Mouse (Mus musculus): Measurements from ENCODE around the gene Mrtfb. TPM values are rescaled to one million over a fixed set of nuclear protein-coding genes. Genes with fewer than 3 reads are reported as not detected.

Mrtfb gene
- polyA plus RNA-seq, 1 experiment from 2014 or later: 15.8 TPM

GRCm38 (mm10) chr16:13363141-13363540, 106.9 kb downstream of the Mrtfb start:
- no peaks in the 10 kb centered on the region for H3K9me3 ChIP-seq
- WGBS: 76% methylated on average over 5 of the region's 5 CpGs
- DNase-seq (ENCODE audit: low spot score): no peak
- no peak overlapping the region for H3K4me3 ChIP-seq
- no peaks in the 10 kb centered on the region for H3K36me3 ChIP-seq
- H3K27me3 ChIP-seq (ENCODE audit: insufficient read depth, poor library complexity, severe bottlenecking): no peaks in the 10 kb centered on the region
- no peak overlapping the region for H3K27ac ChIP-seq
- peaks cover 38% of the 10 kb centered on the region for H3K4me1 ChIP-seq (replicated peaks)

- Histone ChIP-seq H3K36me3 (no peaks in the 10 kb centered on the region), H3K27ac (0 out of 2 replicates have a peak overlapping the region, but pooled peaks have one; percentile 23), H3K4me1 (replicated peaks) (peaks cover 30% of the 10 kb centered on the region), H3K9me3 (no peaks in the 10 kb centered on the region), H3K4me3 (no peak overlapping the region), H3K27me3 (ENCODE audit: insufficient read depth, poor library complexity, severe bottlenecking) (no peaks in the 10 kb centered on the region)
- peak; percentile 4 for DNase-seq (ENCODE audit: low spot score)
- 61% methylated on average over 3 of the region's 3 CpGs for WGBS
These were observed 107.9 kb downstream of the Mrtfb start for GRCm38 (mm10) chr16:13364145-13364544.

GRCm38 (mm10) chr16:13366256-13366655, 110.0 kb downstream of the Mrtfb start:
- Histone ChIP-seq H3K36me3 (no peaks in the 10 kb centered on the region), H3K27ac (no peak overlapping the region), H3K4me1 (replicated peaks) (peaks cover 21% of the 10 kb centered on the region), H3K4me3 (no peak overlapping the region), H3K27me3 (ENCODE audit: insufficient read depth, poor library complexity, severe bottlenecking) (no peaks in the 10 kb centered on the region), H3K9me3 (no peaks in the 10 kb centered on the region)
- DNase-seq (ENCODE audit: low spot score): no peak
- WGBS: 74% methylated on average over 1 of the region's 1 CpGs

DNA sequence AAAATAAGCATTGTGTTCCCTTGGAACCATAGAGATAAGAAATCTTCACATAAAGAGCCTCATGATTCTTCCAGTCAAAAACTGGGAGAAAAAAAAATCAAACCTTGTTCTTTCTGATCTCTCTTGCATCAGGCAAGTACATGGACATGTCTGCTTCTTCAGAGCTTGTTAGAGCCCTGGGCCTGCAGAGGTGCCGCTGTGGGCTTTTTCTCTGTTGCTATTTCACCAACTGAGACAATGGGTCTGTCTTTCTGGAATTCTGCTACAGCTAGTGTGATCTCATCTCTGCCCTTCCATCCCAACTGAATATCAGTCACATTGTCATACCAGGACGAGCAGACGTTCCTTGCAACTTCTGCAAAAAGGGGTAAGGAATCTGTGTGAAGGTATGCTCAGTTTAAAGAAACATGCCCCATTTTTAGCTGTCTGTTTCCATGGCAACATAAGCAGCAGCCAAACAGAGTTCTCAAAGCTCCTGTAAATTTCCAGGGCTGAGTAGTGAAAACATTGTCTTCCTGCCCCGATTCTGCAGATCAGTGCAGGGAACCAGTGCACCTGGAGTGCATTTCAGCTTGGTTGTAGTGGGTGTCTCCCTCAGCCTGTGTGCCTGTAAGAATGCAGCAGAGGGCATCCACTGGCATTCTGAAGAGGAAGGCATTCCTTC, 110.7 kb downstream of the Mrtfb start:
- no peak overlapping the region for H3K27ac ChIP-seq
- H3K4me1 ChIP-seq (replicated peaks): peaks cover 25% of the 10 kb centered on the region
- H3K36me3 ChIP-seq: no peaks in the 10 kb centered on the region
- 41% methylated on average over 4 of the region's 4 CpGs for WGBS
- H3K4me3 ChIP-seq: no peak overlapping the region
- H3K9me3 ChIP-seq: no peaks in the 10 kb centered on the region
- no peaks in the 10 kb centered on the region for H3K27me3 ChIP-seq (ENCODE audit: insufficient read depth, poor library complexity, severe bottlenecking)
- DNase-seq (ENCODE audit: low spot score): peak; percentile 13

DNA sequence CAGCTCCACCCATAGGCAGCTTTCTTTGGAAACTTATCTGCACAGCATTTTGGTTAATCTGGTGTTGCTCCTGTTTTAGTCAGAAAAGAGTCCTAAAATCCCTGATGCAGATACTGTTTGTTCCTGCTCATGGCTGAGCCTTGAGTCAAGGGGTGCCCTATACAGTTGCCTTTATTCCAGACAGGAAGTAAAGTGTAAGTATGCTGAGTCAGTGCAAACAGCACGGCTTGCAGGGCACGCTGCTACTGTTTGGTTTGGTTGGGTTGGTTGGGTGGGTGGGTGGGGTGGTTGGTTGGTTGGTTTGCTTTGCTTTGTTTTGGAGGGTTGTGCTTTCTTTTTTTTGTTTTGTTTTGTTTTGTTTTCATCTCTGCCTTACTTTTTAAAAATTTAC, 111.2 kb downstream of the Mrtfb start:
- DNase-seq (ENCODE audit: low spot score): no peak
- H3K27ac ChIP-seq: no peak overlapping the region
- H3K36me3 ChIP-seq: no peaks in the 10 kb centered on the region

GRCm38 (mm10) chr16:13368645-13369044, 112.4 kb downstream of the Mrtfb start:
- Histone ChIP-seq H3K9me3 (no peaks in the 10 kb centered on the region), H3K36me3 (no peaks in the 10 kb centered on the region), H3K27me3 (ENCODE audit: insufficient read depth, poor library complexity, severe bottlenecking) (no peaks in the 10 kb centered on the region), H3K27ac (no peak overlapping the region), H3K4me1 (replicated peaks) (peaks cover 28% of the 10 kb centered on the region), H3K4me3 (no peak overlapping the region)
- 78% methylated on average over 1 of the region's 1 CpGs for WGBS
- DNase-seq (ENCODE audit: low spot score): no peak

More for the DNA sequence above, 111.2 kb downstream of the Mrtfb start:
- Histone ChIP-seq H3K27me3 (ENCODE audit: insufficient read depth, poor library complexity, severe bottlenecking) (no peaks in the 10 kb centered on the region), H3K4me1 (replicated peaks) (peaks cover 28% of the 10 kb centered on the region), H3K4me3 (no peak overlapping the region), H3K9me3 (no peaks in the 10 kb centered on the region)
- WGBS: 76% methylated on average over 2 of the region's 2 CpGs

DNA sequence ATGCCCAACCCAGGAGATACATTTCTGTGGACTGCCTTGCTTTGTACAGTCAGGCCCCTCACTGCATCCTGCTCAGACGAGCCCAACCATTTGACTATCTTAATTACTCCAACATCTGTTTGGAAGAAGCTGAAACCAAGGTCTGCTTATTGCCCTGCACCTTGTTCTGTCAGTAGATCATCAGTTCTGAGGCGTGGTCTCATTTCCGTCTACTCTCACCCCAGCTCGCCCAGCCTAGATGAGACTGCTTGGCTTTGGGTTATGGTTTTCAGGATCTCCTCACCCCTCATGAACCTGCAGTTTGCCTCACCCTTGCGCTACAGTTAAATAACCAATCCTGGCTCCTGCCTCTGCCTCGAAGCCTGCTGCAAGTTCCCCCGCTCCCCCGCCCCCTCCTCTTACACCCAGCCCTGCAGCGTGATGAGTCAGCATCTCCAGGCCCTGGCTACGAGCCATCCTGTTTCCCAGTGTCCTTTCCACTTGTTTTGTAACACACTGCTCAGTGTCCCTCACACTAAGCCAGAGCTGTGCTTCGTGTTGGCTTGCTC, 115.5 kb downstream of the Mrtfb start:
- Histone ChIP-seq H3K27me3 (ENCODE audit: insufficient read depth, poor library complexity, severe bottlenecking) (no peaks in the 10 kb centered on the region), H3K9me3 (no peaks in the 10 kb centered on the region), H3K4me3 (no peak overlapping the region), H3K4me1 (replicated peaks) (peaks cover 14% of the 10 kb centered on the region), H3K36me3 (no peaks in the 10 kb centered on the region), H3K27ac (no peak overlapping the region)
- 38% methylated on average over 11 of the region's 11 CpGs for WGBS
- DNase-seq (ENCODE audit: low spot score): peak; percentile 54

GRCm38 (mm10) chr16:13372899-13373533, 116.7 kb downstream of the Mrtfb start:
- H3K4me3 ChIP-seq: no peak overlapping the region
- no peaks in the 10 kb centered on the region for H3K9me3 ChIP-seq
- DNase-seq (ENCODE audit: low spot score): no peak
- peaks cover 6% of the 10 kb centered on the region for H3K4me1 ChIP-seq (replicated peaks)
- no peak overlapping the region for H3K27ac ChIP-seq
- H3K36me3 ChIP-seq: no peaks in the 10 kb centered on the region
- 93% methylated on average over 8 of the region's 8 CpGs for WGBS
- no peaks in the 10 kb centered on the region for H3K27me3 ChIP-seq (ENCODE audit: insufficient read depth, poor library complexity, severe bottlenecking)

GRCm38 (mm10) chr16:13376947-13377486, 120.7 kb downstream of the Mrtfb start:
- no peak for DNase-seq (ENCODE audit: low spot score)
- WGBS: 90% methylated on average over 7 of the region's 7 CpGs
- Histone ChIP-seq H3K9me3 (no peaks in the 10 kb centered on the region), H3K36me3 (no peaks in the 10 kb centered on the region; the same call in 1 of the 2 replicates), H3K27ac (no peak overlapping the region), H3K4me1 (replicated peaks) (peaks cover 1% of the 10 kb centered on the region), H3K27me3 (ENCODE audit: insufficient read depth, poor library complexity, severe bottlenecking) (no peaks in the 10 kb centered on the region), H3K4me3 (no peak overlapping the region)

DNA sequence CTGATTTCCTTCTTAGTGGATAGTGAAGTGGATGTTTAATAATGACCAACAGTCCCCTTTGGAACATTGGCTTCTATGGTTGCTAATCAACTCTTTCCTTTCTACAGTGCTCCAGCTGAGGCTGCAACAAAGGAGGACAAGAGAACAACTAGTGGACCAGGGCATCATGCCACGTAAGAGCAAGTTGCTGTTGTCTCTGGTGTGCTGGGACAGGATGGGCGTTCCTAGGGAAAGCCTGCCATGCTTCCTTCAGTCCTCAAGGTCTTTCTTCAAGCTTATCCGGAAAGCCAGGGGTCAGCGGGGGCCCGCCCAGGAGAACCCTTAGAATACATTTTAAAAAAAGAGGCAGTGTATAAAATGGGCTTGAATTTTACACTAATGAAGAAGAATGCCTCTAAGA, 121.9 kb downstream of the Mrtfb start:
- Histone ChIP-seq H3K36me3 (peaks cover 4% of the 10 kb centered on the region; the same call in 1 of the 2 replicates), H3K27me3 (ENCODE audit: insufficient read depth, poor library complexity, severe bottlenecking) (no peaks in the 10 kb centered on the region), H3K27ac (no peak overlapping the region), H3K9me3 (no peaks in the 10 kb centered on the region), H3K4me3 (no peak overlapping the region), H3K4me1 (replicated peaks) (no peaks in the 10 kb centered on the region)
- 86% methylated on average over 5 of the region's 5 CpGs for WGBS
- DNase-seq (ENCODE audit: low spot score): no peak

DNA sequence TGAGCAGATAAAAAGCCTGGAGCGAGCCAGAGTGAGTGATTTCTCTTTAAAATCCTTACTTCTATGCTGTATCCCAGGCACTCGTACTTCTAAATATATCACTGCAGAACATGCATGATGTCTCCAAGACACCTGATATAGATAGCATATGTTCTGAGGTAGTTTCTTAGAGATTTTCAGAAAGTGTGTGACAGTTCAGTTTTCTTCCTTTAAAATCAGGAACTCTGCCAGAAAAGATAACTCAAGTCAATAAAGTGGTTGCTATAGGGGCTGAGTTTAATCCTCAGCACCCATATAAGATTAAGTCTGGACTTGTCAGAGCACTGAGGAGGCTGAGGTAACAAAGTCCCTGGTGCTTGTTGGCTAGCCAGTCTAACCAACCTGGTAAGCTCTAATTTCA, 123.6 kb downstream of the Mrtfb start:
- H3K4me1 ChIP-seq (replicated peaks): no peaks in the 10 kb centered on the region
- H3K27ac ChIP-seq: no peak overlapping the region
- no peak overlapping the region for H3K4me3 ChIP-seq
- no peak for DNase-seq (ENCODE audit: low spot score)
- H3K36me3 ChIP-seq: peaks cover 16% of the 10 kb centered on the region; the same call in 1 of the 2 replicates
- H3K27me3 ChIP-seq (ENCODE audit: insufficient read depth, poor library complexity, severe bottlenecking): no peaks in the 10 kb centered on the region
- 90% methylated on average over 2 of the region's 2 CpGs for WGBS
- no peaks in the 10 kb centered on the region for H3K9me3 ChIP-seq

- no peak for DNase-seq (ENCODE audit: low spot score)
- WGBS: 93% methylated on average over 2 of the region's 2 CpGs
- H3K27ac ChIP-seq: no peak overlapping the region
These were observed 125.5 kb downstream of the Mrtfb start for GRCm38 (mm10) chr16:13381771-13382170.

DNA sequence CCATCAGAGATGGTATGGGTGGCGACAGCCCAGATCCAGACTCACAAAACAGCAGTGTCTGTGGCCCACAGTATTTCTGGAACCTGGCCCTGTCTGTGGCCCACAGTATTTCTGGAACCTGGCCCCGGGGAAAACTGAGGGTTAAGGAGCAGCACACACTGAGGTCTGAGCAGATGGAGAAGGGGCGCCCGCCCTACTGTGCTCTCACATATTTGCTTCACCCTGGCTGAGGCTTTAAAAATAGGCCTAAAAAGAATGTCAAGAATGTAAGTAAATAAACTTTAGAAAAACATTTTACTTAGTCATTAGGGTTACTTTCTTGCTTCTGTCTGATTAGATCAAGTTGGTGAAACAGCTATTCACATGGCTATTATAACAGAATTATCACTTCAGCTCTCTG, 131.0 kb downstream of the Mrtfb start:
- Histone ChIP-seq H3K9me3 (no peaks in the 10 kb centered on the region), H3K27ac (no peak overlapping the region), H3K27me3 (ENCODE audit: insufficient read depth, poor library complexity, severe bottlenecking) (no peaks in the 10 kb centered on the region), H3K4me1 (replicated peaks) (no peaks in the 10 kb centered on the region), H3K36me3 (peaks cover 59% of the 10 kb centered on the region), H3K4me3 (no peak overlapping the region)
- 93% methylated on average over 4 of the region's 4 CpGs for WGBS
- no peak for DNase-seq (ENCODE audit: low spot score)

More at GRCm38 (mm10) chr16:13381771-13382170, 125.5 kb downstream of the Mrtfb start:
- no peaks in the 10 kb centered on the region for H3K9me3 ChIP-seq
- no peaks in the 10 kb centered on the region for H3K4me1 ChIP-seq (replicated peaks)
- no peaks in the 10 kb centered on the region for H3K27me3 ChIP-seq (ENCODE audit: insufficient read depth, poor library complexity, severe bottlenecking)
- H3K36me3 ChIP-seq: peaks cover 35% of the 10 kb centered on the region
- H3K4me3 ChIP-seq: no peak overlapping the region
